Mouse (Mus musculus) stomach, embryonic 15.5 days (tissue): Measurements from ENCODE around the gene Nsfl1c. TPM values are rescaled to one million over a fixed set of nuclear protein-coding genes. Genes with fewer than 3 reads are reported as not detected.

Experiments used
- ATAC-seq: fragments of 200-750 bp; cut with Nextera tagmentation; 2 replicates; pipeline ENCODE4 v1.8.0; 2017; ENCODE audit warnings: low read depth, moderate number of reproducible peaks, moderate TSS enrichment; ENCODE audit not compliant: insufficient read depth, low FRiP score
- H3K27ac ChIP-seq: fragments of 300-500 bp; sonication (generic); 2 replicates; pipeline ENCODE4 v1.5.1; 2015; ENCODE audit warnings: mild to moderate bottlenecking, inconsistent platforms
- H3K27me3 ChIP-seq: fragments of 300-500 bp; sonication (generic); replicated peaks from 2 replicates; pipeline ENCODE4 v1.6.1; 2015; ENCODE audit warnings: inconsistent platforms
- H3K36me3 ChIP-seq: fragments of 300-500 bp; sonication (generic); 2 replicates; pipeline ENCODE4 v1.6.1; 2015; ENCODE audit warnings: inconsistent platforms
- H3K4me1 ChIP-seq: fragments of 300-500 bp; sonication (generic); 2 replicates; pipeline ENCODE4 v1.6.1; 2015; ENCODE audit warnings: inconsistent platforms
- H3K4me2 ChIP-seq: fragments of 300-500 bp; sonication (generic); 2 replicates; pipeline ENCODE4 v1.6.1; 2015; ENCODE audit warnings: mild to moderate bottlenecking, inconsistent platforms
- H3K4me3 ChIP-seq: fragments of 300-500 bp; sonication (generic); replicated peaks from 2 replicates; pipeline ENCODE4 v1.5.1; 2015; ENCODE audit warnings: inconsistent platforms
- H3K9ac ChIP-seq: fragments of 300-500 bp; sonication (generic); 2 replicates; pipeline ENCODE4 v1.6.1; 2015; ENCODE audit warnings: inconsistent platforms
- H3K9me3 ChIP-seq: fragments of 300-500 bp; sonication (generic); 2 replicates; pipeline ENCODE4 v1.6.1; 2016; ENCODE audit warnings: inconsistent platforms
- WGBS: fragments of 180-500 bp; shearing (Covaris S2); methylation state at CpG from one replicate; pipeline ENCODE4 v1.1.7; 2015; 5-methylcytosine and 5-hydroxymethylcytosine counted together
- polyA plus RNA-seq: library from polyadenylated mRNA; unstranded; fragments of >200 nt; fragmentation: Nextera tagmentation; extraction: Ambion mirVana; gene quantifications from 2 replicates; pipeline ENCODE4 v1.2.1, GENCODE M21; 2015

Nsfl1c gene
- polyA plus RNA-seq, 1 experiment from 2014 or later, result 174 TPM

- H3K36me3 ChIP-seq, result peaks cover 25% of the 10 kb centered on the region; the same call in 1 of the 2 replicates
- no peak for ATAC-seq
These were observed 55.7 kb downstream of the Nsfl1c start for GRCm38 (mm10) chr2:151549615-151550121.

More at GRCm38 (mm10) chr2:151549615-151550121, 55.7 kb downstream of the Nsfl1c start:
- Histone ChIP-seq H3K4me3 (no peak overlapping the region), H3K9ac (no peak overlapping the region), H3K9me3 (no peaks in the 10 kb centered on the region), H3K27ac (no peak overlapping the region), H3K27me3 (no peaks in the 10 kb centered on the region), H3K4me2 (no peak overlapping the region), H3K4me1 (peaks cover 10% of the 10 kb centered on the region)
- WGBS, result 79% methylated on average over 3 of the region's 3 CpGs

Other genes with a start within 250 kb of the Nsfl1c start
- not detected in 2 replicates for gene 4921509C19Rik, start 18.0 kb upstream of the Nsfl1c start, polyA plus RNA-seq
- gene Fkbp1a, start 48.3 kb downstream of the Nsfl1c start, polyA plus RNA-seq, result 586 and 594 TPM in 2 replicates
- gene Sdcbp2, start 78.4 kb downstream of the Nsfl1c start, polyA plus RNA-seq, result 19.2 and 19.3 TPM in 2 replicates
- gene Snph, start 138.4 kb downstream of the Nsfl1c start, polyA plus RNA-seq, result 1.2 and 1.7 TPM in 2 replicates
- gene Rad21l, start 174.4 kb downstream of the Nsfl1c start, polyA plus RNA-seq, result not detected in 2 replicates
- gene Tmem74b, start 207.8 kb downstream of the Nsfl1c start, polyA plus RNA-seq, result 1.4 and 1.6 TPM in 2 replicates